In the genomic region with DNA sequence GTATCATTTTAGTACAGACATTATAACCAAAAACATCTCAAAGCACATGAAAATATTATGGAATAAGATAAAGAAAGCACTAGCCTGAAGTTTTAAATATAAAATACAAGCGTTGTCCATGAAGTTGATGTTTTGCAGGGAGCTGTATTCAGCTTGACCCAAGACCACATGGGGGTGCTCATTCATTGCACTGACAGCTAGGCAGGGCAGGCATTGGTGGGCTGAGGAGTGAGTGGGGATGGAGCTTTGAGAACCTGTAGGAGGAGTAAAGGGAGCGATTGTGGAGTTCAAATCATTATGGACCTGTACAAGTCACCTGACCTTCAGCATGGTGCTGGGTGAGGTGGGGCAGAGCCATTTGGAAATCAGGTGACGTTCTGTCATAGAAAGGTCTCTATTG, we compare ENCODE assay signal across 9 mouse cellular contexts. TPM values are rescaled to one million over a fixed set of nuclear protein-coding genes. Genes with fewer than 3 reads are reported as not detected.
DNase-seq lines count a peak whose midpoint lies in the region; ATAC-seq and TF ChIP-seq lines count a peak whose summit lies in the region.
"Had no signal": no experiment of that assay in that cellular context is flagged by ENCODE, and none has a peak within 500 bp of the region (broad histone marks: within the 10 kb centered on the region; RNA-seq: fewer than 3 reads in every experiment).

No protein-coding gene starts in this region.

- DNase-seq in left cerebral cortex, postnatal 4 days = peak; percentile 63
- no peak for DNase-seq in left cerebral cortex, adult 8-10 months (ENCODE audit: low spot score in 2 of 2)
- DNase-seq in mesoderm, embryonic 11.5 days (ENCODE audit: low read depth, low spot score) = peak; percentile 47
- DNase-seq in thymus, postnatal 36 days = no peak
- no peak for DNase-seq in urinary bladder, adult 2 months (ENCODE audit: low spot score)

- H3K9ac ChIP-seq in hindbrain, embryonic 16.5 days (ENCODE audit: low read depth, low read length) = no peak overlapping the region

- 18% methylated on average over 3 of the region's 3 CpGs for WGBS in hindbrain, embryonic 16.5 days

- no peaks in the 10 kb centered on the region for H3K9me3 ChIP-seq in hindbrain, embryonic 16.5 days (ENCODE audit: control insufficient read depth, low read length)

- H3K36me3 ChIP-seq in hindbrain, embryonic 16.5 days (ENCODE audit: control insufficient read depth, insufficient read depth, low read length) = no peaks in the 10 kb centered on the region

- ATAC-seq in hindbrain, embryonic 16.5 days = peak; percentile 93
- ATAC-seq in activated CD4-positive, CD25-positive, alpha-beta regulatory T cell, adult 4 months = no peak

- intact Hi-C loops in left cerebral cortex, postnatal 4 days (cut with DNase I) = loop anchor here (5.0 kb wide), 1 partner anchor 728 kb away; no protein-coding TSS in a partner anchor

- no peak for TF ChIP-seq POLR2A in embryonic fibroblast, embryonic 13.5 days (IDR thresholded peaks at IDR 0.05; ENCODE audit: low read depth, low read length)

- TF ChIP-seq CTCF in embryonic fibroblast, embryonic 13.5 days (IDR thresholded peaks at IDR 0.05; ENCODE audit: borderline replicate concordance, insufficient read depth, low read length) = peak; percentile 73; the same call in 1 of the 2 replicates

- peak overlapping the region; percentile 66 for H3K4me2 ChIP-seq in hindbrain, embryonic 16.5 days (ENCODE audit: low read length)

- no peak overlapping the region for H3K4me3 ChIP-seq in embryonic fibroblast, embryonic 13.5 days (ENCODE audit: insufficient read depth, low read length)
- H3K4me3 ChIP-seq in hindbrain, embryonic 16.5 days (ENCODE audit: low read length) = peak overlapping the region; percentile 39

- H3K4me1 ChIP-seq in embryonic fibroblast, embryonic 13.5 days (ENCODE audit: control insufficient read depth, insufficient read depth, low read length) = no peaks in the 10 kb centered on the region
- H3K4me1 ChIP-seq in hindbrain, embryonic 16.5 days (ENCODE audit: control insufficient read depth, insufficient read depth, low read depth, low read length) = peaks cover 3% of the 10 kb centered on the region; the same call in 1 of the 2 replicates

- no peak overlapping the region for H3K27ac ChIP-seq in embryonic fibroblast, embryonic 13.5 days (ENCODE audit: insufficient read depth, low read length)
- no peak overlapping the region for H3K27ac ChIP-seq in hindbrain, embryonic 16.5 days (ENCODE audit: low read depth, low read length)

- peaks cover 2% of the 10 kb centered on the region; the same call in 1 of the 2 replicates for H3K27me3 ChIP-seq in hindbrain, embryonic 16.5 days (replicated peaks; ENCODE audit: control insufficient read depth, insufficient read depth, low read length)

RNA-seq across cellular contexts. Expression of a gene that starts 14.1 kb away (rescaled TPM):
- 10 to 100 TPM; 51.4 to 58.0 TPM for total RNA-seq in left cerebral cortex, postnatal 4 days (2021)
- 10 to 100 TPM; 50.2 to 63.5 (median 53.8) TPM for total RNA-seq in left cerebral cortex, adult 8-10 months (2022)
- polyA plus RNA-seq in embryonic fibroblast, embryonic 13.5 days (2011; ENCODE audit: insufficient read length, low read depth, missing spikeins) = 0.42 TPM in 1 of 2 replicates, not detected in the other
- polyA plus RNA-seq in hindbrain, embryonic 16.5 days (2015; fragmentation: Nextera tagmentation; extraction: Ambion mirVana) = 1.7 and 1.8 TPM in 2 replicates
- polyA plus RNA-seq in urinary bladder, adult 2 months (2012; rRNA removed) = 0.04 and 0.07 TPM in 2 replicates
- polyA plus RNA-seq in activated CD4-positive, CD25-positive, alpha-beta regulatory T cell, adult 4 months (2017; shearing (Covaris generic)) = not detected
- polyA plus RNA-seq: liver, embryonic 16.5 days had no signal

RNA-seq across cellular contexts. Expression of a gene that starts 24.8 kb away (rescaled TPM):
- 10 to 100 TPM; 42.1 to 42.5 TPM for total RNA-seq in left cerebral cortex, postnatal 4 days (2021)
- total RNA-seq in left cerebral cortex, adult 8-10 months (2022) = 10 to 100 TPM; 26.1 to 36.8 (median 31.2) TPM
- polyA plus RNA-seq in embryonic fibroblast, embryonic 13.5 days (2011; ENCODE audit: insufficient read length, low read depth, missing spikeins) = 34.1 and 34.2 TPM in 2 replicates
- polyA plus RNA-seq in hindbrain, embryonic 16.5 days (2015; fragmentation: Nextera tagmentation; extraction: Ambion mirVana) = 18.1 and 19.2 TPM in 2 replicates
- 10.7 and 12.9 TPM in 2 replicates for polyA plus RNA-seq in urinary bladder, adult 2 months (2012; rRNA removed)
- polyA plus RNA-seq in activated CD4-positive, CD25-positive, alpha-beta regulatory T cell, adult 4 months (2017; shearing (Covaris generic)) = 1 to 10 TPM; 1.4 to 2.0 TPM

Comparison
In these comparisons a context has a peak if more than half of its experiments do, and no peak if none do; other contexts are left out.
1. DNase-seq: peak in left cerebral cortex, postnatal 4 days (single experiment) and mesoderm, embryonic 11.5 days (single experiment); none in left cerebral cortex, adult 8-10 months (0 of 2), thymus, postnatal 36 days (0 of 2) and urinary bladder, adult 2 months (single experiment).